Mouse (Mus musculus) erythroblast, embryonic 14.5 days (primary cell): ENCODE data around the gene Scaf4.

Experiments used
- GATA1 ChIP-seq: IDR thresholded peaks from 2 replicates; pipeline ENCODE4 v1.6.1; 2012; ENCODE audit warnings: low read length, inconsistent platforms, mixed read lengths
- TAL1 ChIP-seq: IDR thresholded peaks from 3 replicates; pipeline ENCODE4 v1.6.1; 2012; ENCODE audit warnings: low read length, inconsistent platforms, mixed read lengths

DNA sequence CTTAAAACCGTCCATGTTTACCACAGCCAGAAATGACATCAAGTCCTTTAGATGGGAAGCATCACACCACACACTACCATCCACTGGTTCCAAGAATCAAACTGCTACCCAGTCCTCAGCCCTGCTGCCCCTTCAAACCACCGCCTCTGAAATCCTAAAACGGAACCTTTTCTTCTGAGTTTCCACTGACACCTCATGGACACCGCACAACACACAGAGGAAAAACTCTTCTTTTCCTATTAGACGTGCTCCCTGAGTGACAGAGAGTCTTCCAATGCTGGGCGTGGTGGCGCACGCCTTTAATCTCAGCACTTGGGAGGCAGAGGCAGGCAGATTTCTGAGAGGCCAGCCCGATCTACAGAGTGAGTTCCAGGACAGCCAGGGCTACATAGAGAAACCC, 2.9 kb downstream of the Scaf4 start:
- TF ChIP-seq GATA1, result no peak
- TF ChIP-seq TAL1, result no peak
